Mouse (Mus musculus) liver, adult (tissue): ENCODE measurements around the gene Polr3gl.
A peak's percentile ranks its signal among the peaks of the same experiment; 100 is the strongest.

ENCODE experiments used
- GATA4 ChIP-seq: IDR thresholded peaks from 2 replicates; pipeline ENCODE4 v1.6.1; 2014; ENCODE audit warnings: mild to moderate bottlenecking, low read length; ENCODE audit not compliant: insufficient replicate concordance

The Polr3gl gene

GRCm38 (mm10) chr3:96579239-96579750, 14.7 kb downstream of the Polr3gl start:
- no peak for TF ChIP-seq GATA4

- no peak for TF ChIP-seq GATA4
Measured at GRCm38 (mm10) chr3:96578561-96579238, 15.3 kb downstream of the Polr3gl start.

- no peak for TF ChIP-seq GATA4
Measured at GRCm38 (mm10) chr3:96577566-96577965, 16.4 kb downstream of the Polr3gl start.

GRCm38 (mm10) chr3:96576690-96577541, 17.1 kb downstream of the Polr3gl start, which contains the start of gene Gm16253:
Gene Gm16253, plus strand, starts transcription at chr3:96576984.
- TF ChIP-seq GATA4 = peak; percentile 70; the same call in 1 of the 2 replicates

GRCm38 (mm10) chr3:96576005-96576658, 17.8 kb downstream of the Polr3gl start:
- TF ChIP-seq GATA4 = no peak

- TF ChIP-seq GATA4 = no peak
Measured at GRCm38 (mm10) chr3:96575272-96575984, 18.6 kb downstream of the Polr3gl start.

GRCm38 (mm10) chr3:96573611-96574511, 20.1 kb downstream of the Polr3gl start:
- peak; percentile 92 for TF ChIP-seq GATA4

- TF ChIP-seq GATA4 = peak; percentile 88
Measured at GRCm38 (mm10) chr3:96571896-96572698, 21.9 kb downstream of the Polr3gl start.

GRCm38 (mm10) chr3:96571336-96571735, 22.6 kb downstream of the Polr3gl start:
- TF ChIP-seq GATA4 = no peak

GRCm38 (mm10) chr3:96570643-96571042, 23.3 kb downstream of the Polr3gl start:
- TF ChIP-seq GATA4 = peak; percentile 66; the same call in 1 of the 2 replicates

- TF ChIP-seq GATA4 = no peak
Measured at GRCm38 (mm10) chr3:96569966-96570605, 23.9 kb downstream of the Polr3gl start.

GRCm38 (mm10) chr3:96569506-96569905, 24.5 kb downstream of the Polr3gl start:
- no peak for TF ChIP-seq GATA4

GRCm38 (mm10) chr3:96568605-96569004, 25.4 kb downstream of the Polr3gl start:
- TF ChIP-seq GATA4 = no peak
